Mouse (Mus musculus) embryo, embryonic 11 days (tissue): ENCODE measurements around the gene Pglyrp2.

Experiments
- DNase-seq: peaks from one replicate; pipeline ENCODE4 v3.0.0-alpha.2; 2015

Gene Pglyrp2

DNA sequence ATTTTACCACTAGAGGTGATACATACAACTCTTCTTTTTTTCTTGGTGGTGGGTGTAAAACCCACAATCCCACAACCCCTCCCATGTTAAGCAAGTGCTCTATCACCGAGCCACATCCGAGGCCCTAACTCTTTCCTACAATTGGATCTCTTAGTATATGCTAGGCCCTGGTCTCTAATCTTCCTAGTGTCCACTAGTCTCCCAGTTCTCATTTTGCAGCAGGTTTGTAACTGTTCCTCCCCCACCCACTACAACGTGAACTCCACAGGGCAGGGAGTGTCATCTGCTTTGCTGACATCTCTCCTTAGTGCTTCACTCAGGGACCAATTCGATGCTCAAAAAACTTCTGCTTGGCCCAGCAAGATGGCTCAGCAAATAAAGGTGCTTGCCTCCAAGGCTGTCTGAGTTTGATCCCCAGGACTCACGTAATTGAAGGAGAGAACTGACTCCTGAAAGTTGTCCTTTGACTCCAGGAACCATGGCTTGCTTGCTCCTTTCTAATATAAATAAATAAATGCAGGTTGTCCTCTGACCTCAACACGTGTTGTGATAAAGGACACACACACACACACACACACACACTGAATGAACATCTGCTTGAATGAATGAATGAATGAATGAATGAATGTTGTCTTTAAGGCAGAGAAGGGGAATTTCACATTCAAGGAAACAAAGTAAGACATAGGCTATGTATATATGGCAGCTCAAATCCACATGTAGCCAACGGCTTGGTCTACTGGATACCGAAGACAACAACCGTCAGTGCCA, 21.8 kb downstream of the Pglyrp2 start:
- DNase-seq, result no peak

DNA sequence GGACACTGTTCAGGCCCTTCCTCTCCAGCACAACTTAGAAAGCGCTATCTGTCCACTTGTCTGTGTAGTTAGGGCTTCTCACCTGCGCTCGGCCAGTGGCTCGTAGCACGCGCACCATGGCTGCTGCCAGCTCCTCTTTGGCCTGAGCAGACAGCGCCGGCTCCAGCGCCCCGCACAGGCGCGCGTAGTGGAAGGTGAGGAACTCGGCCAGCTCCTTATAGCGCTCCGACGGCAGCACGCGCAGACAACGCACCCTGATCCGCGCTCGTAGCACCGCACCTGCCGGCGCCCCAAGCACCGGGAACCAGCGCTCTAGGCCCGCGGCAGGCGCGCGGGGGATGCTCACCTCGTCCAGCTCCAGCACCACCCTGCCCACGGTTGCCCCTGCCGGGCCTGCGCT, 27.7 kb downstream of the Pglyrp2 start:
- peak; percentile 12 for DNase-seq

DNA sequence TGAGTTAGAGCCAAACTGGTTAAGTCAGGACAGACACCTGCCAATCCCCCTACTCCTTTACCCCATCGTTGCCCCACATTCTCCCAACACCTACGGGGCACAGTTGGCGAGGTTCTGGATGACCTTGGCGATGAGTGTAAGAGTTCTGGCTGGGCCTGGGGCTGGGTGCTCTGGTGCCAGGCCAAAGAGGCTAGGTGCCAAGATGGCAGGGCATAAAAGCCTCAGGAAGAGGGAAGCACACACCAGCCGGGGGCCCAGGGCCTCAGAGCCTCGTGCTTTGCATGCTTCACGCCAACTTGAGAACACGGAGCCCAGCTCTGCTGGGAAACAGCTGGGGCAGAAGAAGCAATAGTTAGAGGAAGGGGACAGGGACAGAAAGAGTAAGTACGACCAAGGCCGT, 30.0 kb downstream of the Pglyrp2 start:
- DNase-seq, result no peak

DNA sequence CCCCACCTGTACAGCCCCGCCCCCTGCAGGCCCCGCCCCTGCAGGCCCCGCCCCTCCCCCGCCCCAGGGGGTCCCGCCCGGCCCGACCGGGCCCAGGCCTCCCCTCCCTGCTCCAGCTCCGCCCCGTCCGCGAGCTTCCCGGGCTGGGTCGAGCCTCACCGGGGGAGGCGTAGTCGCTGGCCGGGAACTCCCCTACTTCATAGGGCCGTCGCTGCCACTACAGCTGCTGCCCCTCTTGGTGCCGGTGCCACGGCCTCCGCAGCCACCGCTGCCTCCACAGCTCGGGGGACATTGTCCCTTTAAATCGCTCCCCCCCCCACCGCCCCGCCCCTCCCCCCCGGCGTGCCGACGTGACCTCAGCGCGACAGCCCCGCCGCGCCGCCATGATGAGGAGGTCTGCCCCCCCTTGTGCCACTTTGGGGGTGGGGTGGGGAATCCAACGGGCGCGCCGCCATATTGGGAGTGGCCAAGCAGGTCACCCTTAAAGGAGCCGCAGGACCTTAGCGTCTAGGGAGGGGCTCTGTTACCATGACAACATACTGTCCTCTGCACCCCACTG, 34.8 kb downstream of the Pglyrp2 start, which contains the start of gene Wiz:
TSS of gene Wiz (minus strand) at position 339 of the 559 bp plus-strand sequence.
- peak; percentile 95 for DNase-seq

DNA sequence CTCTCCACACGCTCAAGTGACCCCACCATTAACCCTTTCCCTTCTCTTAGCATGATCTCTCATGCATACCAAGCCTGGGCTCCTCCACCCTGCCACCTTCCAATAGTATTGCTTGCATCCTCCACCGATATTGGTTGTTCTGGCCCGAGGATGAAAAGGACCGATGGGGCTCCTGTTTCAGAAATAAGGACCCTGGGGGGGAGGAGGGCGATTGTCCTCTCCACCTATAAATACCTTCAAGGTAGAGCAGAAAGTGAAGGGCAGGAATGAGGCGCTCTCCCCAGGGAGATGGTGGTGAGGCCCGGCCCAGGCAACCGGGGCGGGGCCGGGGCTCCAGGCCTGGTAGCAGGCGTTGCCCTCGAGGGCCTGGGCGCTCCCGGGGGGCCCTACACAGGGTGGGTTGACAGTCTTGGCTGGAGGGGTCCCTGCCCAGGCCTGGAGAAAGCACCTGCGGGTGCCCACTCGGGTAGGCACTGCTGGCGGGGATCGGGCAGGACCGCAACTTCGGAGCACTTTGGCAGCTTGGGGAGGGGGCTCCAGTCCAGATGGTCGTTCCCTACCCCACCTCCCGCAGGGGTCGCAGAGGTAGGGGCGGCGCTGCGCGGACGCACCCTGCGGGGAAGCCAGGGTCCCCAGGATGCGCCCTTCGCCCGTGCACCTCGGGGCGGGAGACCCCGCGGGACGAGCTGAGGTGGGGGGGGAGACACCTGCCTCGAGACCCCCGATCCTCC, 35.4 kb downstream of the Pglyrp2 start:
- peak; percentile 53 for DNase-seq

DNA sequence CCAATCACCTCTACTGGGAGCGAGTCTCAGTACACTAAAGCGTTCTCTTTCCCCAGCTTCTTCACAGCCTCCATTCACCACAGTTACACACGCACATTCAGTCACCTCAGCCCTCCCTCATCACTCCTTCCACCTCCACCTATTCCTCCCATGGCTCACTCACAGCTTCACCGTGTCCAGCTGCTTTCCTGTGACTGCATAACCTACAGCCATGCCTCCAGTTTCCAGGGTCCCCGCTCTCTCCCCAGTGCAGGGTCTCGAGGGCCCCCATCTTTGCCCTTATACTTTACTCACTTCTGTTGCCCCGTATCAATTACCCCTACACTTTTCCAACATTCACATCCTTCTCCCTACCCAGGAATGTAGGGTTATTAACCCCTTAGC, 36.0 kb downstream of the Pglyrp2 start:
- DNase-seq, result no peak

DNA sequence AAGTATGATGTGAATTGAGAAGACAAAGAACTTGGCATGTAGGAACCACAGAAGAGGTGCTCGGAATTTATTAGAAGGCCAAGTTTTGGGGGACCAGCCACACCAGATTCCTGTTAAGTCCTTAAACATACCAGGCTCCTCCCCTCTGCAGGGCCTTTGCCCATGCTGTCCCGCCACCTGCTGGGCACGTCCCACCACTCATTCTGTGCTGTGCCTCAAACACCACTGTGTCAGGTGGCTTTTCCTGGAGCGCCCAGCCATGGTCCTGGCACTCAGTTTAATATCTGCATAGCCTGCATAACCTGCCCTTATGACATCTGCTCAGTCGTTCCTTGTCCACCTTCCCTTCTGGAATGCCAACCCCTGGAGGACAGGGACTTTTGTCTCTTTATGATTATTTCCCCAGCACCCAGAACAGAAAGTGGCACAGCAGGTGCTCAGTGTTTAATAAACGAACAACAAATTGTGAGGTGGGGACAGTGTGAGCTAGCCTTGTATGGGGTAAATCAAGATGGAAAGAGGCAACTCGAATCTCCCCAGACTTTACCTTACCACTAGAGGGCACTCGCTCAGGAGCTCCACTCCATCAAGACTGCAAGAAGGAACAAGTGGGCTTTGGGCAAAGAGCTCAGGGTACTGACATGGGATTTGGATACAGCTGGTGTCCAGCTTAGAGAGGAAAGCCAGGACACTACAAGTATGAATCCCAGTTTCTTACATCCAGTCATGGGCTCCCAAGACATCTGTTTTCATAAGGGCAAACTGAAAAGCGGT, 37.1 kb downstream of the Pglyrp2 start:
- peak; percentile 45 for DNase-seq

DNA sequence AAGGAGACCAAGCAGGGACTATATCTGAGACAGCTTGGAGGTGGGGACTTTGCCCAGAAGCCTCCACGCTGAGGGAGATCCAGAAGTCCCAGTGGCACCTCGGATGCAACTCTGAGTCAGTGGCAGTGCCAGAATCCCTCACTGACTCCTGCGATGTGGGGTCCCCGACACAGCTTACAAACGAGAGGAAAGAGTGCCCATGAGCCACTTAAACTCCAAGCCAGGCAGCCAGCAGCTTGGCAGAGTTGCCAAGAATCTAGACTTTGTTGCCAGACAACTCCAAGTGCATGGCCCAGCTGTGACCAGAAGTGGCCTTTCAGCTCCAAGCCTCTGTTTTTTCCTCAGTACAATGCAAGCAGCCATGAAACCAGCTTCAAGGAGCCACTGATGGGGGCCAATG, 40.3 kb downstream of the Pglyrp2 start:
- no peak for DNase-seq

DNA sequence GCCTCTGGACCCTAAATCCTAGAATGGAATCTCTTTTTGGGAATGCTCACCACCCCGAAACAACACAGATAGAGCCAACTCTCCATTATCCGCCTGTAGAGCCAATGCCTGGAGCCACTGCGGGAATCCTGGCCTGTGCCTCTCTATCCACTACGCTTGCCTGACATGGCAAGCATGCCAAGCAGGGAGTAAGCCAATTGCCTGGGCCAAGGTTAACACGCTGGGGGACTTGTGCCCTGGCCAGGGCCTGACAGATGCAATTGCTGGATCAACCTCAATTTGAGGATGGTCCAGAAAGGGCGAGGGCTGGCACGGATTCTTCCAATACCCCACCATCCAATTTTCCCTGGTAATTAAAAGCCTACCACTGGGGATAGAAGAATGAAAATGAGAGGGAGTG, 41.4 kb downstream of the Pglyrp2 start:
- no peak for DNase-seq

DNA sequence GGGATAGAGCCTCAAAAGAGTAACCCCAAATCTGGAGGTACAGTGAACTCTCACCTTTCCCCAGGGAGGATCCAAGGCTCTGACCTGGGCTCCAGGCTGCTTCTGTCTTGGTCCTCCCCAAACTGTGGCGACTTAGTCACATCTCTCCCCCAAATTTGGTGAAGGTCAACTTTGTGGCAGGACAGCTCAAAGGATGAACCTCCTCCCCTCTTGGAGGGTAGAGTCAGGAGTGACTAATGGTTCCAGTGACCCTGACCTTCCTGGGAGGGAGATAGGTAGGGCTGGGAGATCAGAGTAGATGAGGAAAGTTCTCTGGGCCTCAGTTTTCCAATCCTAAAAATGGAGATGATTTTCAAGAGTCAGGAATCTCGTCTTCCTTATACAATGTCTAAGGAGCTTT, 45.2 kb downstream of the Pglyrp2 start:
- DNase-seq, result no peak

DNA sequence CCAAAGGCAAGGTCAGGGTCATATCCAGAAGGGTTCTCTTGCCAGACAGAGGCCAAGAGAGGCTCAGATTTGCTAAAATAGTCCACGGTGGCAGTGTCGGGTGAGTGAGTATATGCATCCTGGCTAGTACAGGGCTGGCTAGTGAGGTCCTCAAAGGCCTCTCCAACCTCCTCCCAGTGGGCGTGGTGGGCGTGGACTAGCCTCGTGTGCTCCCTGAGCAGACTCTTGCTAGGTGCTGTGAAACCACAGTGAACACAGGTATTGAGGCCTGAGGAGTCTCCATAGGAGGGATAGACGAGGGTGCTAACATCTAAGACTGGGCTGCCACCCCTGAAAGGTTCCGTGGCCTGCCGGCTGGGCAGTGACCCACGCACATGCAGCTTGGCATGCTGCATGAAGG, 46.8 kb downstream of the Pglyrp2 start:
- DNase-seq, result no peak

DNA sequence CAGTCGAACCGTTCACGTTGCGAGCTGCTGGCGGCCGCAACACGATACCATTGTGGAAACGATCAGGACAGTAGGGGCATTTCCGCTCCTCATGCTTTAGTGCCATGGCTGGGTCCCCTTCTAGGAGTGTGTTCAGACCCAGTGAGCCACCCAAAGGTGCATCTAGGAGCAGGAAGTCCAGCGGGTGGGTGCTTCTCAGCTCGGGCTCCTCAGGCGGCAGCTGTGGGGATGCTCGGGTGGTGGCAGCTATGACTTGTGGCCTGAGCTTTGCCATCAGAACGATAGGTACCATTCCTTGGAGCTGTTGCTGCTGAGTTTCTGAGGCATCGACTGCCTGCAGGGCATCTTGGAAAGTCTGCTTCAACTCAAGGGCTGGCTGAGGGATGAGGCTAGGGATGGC, 47.5 kb downstream of the Pglyrp2 start:
- no peak for DNase-seq

DNA sequence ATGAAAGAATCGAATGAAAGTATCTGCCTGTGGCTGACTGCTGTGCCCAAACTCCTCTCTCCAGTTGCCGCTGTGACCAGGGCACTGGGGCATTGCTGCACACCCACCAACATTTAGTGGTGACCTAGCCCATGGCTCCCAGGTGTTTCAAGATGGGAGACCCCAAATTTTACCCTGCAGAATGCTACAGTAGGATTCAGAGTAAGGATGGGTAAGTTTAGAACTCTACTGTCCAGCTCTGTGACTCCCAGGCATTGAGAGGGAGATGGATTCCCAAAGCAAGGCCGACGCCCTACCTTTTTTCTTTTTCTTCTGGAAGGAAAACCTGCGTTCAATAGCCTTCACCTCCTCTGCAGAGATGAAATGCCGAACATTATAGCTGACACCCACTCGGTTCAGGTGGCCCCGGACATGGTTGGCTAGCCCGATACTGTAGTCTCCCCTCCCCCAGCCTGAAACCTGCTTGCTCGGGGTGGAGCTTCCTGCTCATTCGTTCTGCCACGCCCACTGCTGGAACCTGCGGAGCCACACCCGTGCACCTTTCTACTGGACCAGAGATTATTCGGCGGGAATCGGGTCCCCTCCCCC, 54.9 kb downstream of the Pglyrp2 start:
- DNase-seq, result peak; percentile 39

DNA sequence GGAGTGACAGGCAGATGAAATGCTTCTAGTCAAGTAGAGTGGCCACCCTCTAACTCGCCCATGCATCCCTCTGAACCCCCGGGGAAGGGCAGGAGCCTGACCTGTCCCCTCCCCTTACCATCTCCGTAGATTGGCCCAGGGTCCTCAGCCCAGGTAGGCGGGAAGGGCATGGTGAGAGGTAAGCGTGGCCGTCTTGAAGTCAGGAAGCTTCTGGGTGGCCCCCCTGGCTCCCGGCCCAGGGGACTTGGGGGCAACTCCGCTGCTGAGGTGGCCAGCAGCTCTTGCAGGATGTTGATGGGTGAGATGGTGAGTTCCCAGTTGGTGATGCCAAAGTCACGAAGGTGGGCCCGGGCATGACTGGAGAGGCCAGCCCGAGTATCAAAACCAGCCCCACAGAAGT, 56.3 kb downstream of the Pglyrp2 start:
- no peak for DNase-seq

DNA sequence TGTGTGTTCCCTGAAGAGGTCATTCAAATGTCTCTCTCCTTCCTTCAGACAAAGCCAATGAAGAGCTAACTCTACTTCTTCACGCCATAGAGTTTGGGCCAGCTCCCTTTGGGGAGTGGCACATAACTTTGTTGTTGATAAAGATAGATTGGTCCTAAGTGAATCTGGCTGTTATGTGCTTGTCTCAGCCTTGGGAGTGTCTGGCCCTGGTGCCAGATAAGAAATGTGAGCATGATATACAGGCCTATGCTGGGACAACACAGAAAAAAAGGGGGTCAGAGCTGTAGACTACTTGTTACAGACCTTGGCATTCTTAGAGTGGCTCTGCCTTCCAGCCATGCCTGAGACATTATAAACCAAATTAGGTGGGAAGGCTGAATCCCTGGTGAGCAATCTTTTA, 58.7 kb downstream of the Pglyrp2 start:
- DNase-seq, result no peak

DNA sequence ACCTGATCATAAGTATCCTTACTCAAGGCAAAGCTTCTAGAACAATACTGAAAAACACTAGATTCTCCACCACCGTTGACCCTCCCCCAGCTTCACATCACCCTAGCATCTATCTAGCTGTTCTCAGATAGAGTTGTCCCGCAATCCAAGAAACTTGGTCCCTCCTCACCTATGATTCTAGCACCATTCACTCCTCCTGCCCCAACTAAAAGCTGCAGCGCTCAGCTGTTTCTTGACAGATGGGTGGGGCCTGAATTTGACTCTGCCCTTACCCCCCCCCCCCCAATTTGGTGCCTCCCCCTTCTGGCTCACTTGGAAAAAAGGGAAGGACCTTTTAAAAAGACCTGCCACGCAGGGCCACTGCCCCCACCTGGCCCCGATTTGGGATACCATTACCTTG, 59.1 kb downstream of the Pglyrp2 start:
- no peak for DNase-seq

DNA sequence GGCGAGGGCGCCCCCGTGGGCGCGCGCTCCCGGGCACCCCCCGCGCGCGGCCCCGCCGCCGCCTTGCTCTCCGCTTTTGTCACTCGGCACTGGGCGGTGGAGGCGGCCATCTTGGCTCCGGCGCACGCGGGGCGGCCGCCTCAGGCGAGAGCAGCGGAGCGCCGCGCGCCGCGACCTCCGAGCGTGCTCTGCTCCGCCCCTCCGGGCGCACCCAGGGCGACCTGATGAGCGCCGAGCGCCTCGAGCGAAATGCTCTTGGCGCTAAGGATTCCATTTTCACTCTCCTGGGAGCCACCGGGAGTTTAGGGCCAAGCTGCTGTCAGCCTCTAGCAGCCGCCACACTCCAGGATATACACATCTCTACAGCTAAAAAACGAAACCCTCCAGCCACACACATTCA, 59.6 kb downstream of the Pglyrp2 start:
- peak; percentile 99 for DNase-seq

DNA sequence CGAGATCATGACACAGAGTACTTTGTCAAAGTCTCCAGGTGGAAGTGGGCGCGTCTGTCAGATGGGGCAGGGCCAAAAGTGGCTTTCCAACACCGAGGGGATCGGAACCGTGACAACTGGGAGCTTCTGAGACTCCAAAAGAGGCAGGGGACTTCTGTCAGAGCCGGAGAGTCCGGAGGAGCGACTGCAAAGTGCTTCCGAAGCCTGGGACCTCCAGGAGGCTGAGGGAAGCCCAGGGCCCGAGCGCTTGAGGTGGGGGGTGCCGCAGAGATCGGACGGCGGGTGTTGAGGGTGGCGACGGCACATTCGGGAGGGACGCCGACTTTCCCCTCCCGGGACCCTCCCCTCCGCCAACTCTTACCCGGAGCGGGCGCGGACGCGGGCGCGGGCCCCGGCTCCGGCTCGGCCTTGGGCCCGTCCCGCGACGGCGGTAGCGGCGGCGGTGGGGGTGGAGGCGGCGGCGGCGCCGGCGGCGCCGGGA, 60.1 kb downstream of the Pglyrp2 start:
- no peak for DNase-seq

DNA sequence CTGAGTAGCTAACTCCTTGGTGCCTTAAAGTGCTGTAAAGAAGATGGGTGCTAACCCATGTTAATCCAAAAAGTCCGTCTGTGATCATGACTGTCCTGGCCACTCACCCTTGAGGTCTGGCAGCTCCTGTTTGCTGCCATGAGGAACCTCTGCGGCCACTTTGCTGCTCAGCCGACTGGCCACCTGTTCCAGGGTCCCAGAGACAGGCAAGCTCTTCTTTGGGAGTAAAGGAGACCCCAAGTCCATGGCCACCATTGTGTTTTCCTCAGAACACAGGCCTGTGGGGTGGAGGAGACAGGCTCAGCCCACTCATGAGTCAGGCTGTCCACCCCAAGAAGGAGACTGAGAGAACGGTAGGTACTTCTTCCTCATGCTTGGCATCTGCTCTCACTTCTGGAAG, 61.3 kb downstream of the Pglyrp2 start:
- no peak for DNase-seq
